Mouse (Mus musculus): ENCODE results near the gene Eng.

- TF ChIP-seq CTCF (IDR thresholded peaks at IDR 0.05; ENCODE audit: borderline replicate concordance, insufficient read depth, low read depth, low read length): no peak
- TF ChIP-seq POLR2A (IDR thresholded peaks at IDR 0.05; ENCODE audit: borderline replicate concordance, insufficient read depth, low read length): no peak
Measured at GRCm38 (mm10) chr2:32596725-32597124, 49.7 kb upstream of the Eng start.
